Mouse (Mus musculus): ENCODE results near the gene Tacc2.

DNA sequence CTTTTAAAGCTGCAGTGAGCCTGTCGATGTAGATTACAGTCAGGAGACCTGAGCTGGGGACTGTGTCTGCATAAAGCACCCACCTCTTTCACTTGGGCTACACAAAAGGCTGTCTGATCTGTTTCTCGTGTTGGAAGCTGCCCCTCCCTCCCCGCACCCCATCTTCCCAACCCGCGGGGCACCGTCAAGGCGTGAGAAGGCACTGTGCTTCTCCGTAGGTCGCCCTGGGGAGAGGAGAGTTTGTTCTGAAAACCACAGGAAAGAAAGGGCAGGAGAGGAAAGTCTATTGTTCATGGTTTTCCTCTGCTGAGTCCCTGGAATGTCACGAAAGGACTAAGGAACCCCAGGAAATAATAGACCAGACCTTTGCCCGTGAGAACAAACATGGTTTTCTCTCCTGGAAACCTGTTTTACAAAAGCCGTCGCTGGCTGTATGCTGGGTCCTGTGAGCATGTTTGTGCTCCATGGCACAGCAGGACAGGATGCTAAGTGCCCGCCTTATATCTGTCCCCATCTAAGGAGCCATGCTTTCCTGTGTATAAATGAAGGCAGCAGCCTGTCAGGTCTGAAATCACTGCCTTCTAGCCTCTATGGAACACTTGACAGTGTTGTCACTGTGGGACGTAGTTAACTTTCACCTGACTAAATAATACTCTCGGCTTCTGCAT, 142.8 kb downstream of the Tacc2 start:
- TF ChIP-seq CTCF (conservative IDR thresholded peaks at IDR 0.05; ENCODE audit: insufficient read depth, insufficient read length, low read depth, low read length), result no peak
- TF ChIP-seq POLR2A (IDR thresholded peaks at IDR 0.05; ENCODE audit: low read depth, low read length), result no peak

Data from kidney, adult 2 months (tissue).